Mouse (Mus musculus) testis, adult 2 months (tissue): ENCODE measurements around the gene Zfp605.

Experiments
- CTCF ChIP-seq: fragments of 200-500 bp; IDR thresholded peaks from 2 replicates; pipeline ENCODE4 v1.5.1; 2012; ENCODE audit warnings: low read depth, mild to moderate bottlenecking, inconsistent platforms, low read length, moderate library complexity; ENCODE audit not compliant: control insufficient read depth, insufficient read depth, insufficient replicate concordance
- POLR2A ChIP-seq: fragments of 200-500 bp; IDR thresholded peaks from 2 replicates; pipeline ENCODE4 v1.6.1; 2012; ENCODE audit warnings: low read depth, mild to moderate bottlenecking, inconsistent platforms, low read length, moderate library complexity; ENCODE audit not compliant: control insufficient read depth

DNA sequence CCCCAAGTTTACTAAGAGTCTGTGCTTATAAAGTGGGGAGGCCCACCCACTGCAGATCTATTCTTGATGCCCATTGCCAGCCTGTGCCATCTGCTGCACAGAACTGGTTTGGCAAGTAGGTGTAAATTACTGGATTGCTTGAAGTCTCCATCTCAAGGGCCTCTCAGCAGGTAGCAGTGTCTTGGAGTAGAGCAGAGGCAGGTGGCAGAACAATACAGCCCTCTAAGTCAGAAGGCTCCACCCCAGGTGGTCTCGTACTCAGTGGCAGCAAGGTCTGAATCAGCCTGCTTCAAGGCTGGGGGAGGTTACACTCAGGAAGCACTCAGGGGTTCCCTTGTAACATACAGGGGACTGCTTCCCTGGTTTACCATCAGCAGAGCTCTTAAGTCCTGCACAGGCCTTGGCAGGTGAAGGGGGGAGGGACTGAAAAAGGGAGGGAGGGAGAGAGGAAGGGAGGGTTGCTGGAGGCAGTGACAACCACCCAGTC is 10.9 kb upstream of the Zfp605 start:
- TF ChIP-seq CTCF (no peak), POLR2A (no peak)
